In genomic region chr4:40703710-40704275, GRCm38 (mm10) we compare ENCODE assay signal across 7 mouse cellular contexts. TPM values are rescaled to one million over a fixed set of nuclear protein-coding genes. Genes with fewer than 3 reads are reported as not detected.
A peak's percentile ranks its signal among the peaks of the same experiment; 100 is the strongest.
DNase-seq lines count a peak whose midpoint lies in the region; ATAC-seq lines count a peak whose summit lies in the region.

No protein-coding gene starts in this region.

- no peak for ATAC-seq in megakaryocyte, adult 5-6 weeks (ENCODE audit: poor library complexity, severe bottlenecking)
- ATAC-seq in hindbrain, embryonic 15.5 days (ENCODE audit: low FRiP score, low read depth): no peak
- ATAC-seq in midbrain, embryonic 15.5 days (replicated peaks): no peak

- peaks cover 10% of the 10 kb centered on the region for H3K36me3 ChIP-seq in megakaryocyte, embryonic 14.5 days (replicated peaks; ENCODE audit: low read length)
- H3K36me3 ChIP-seq in embryonic facial prominence, embryonic 10.5 days (replicated peaks): no peaks in the 10 kb centered on the region
- H3K36me3 ChIP-seq in hindbrain, embryonic 15.5 days: no peaks in the 10 kb centered on the region
- no peaks in the 10 kb centered on the region for H3K36me3 ChIP-seq in midbrain, embryonic 15.5 days (replicated peaks)

- H3K27ac ChIP-seq in embryonic facial prominence, embryonic 10.5 days (replicated peaks): peak overlapping the region; percentile 91
- H3K27ac ChIP-seq in hindbrain, embryonic 15.5 days (replicated peaks): peak overlapping the region; percentile 98
- H3K27ac ChIP-seq in midbrain, embryonic 15.5 days: peak overlapping the region; percentile 98

- H3K4me1 ChIP-seq in megakaryocyte, embryonic 14.5 days: peaks cover 40% of the 10 kb centered on the region
- H3K4me1 ChIP-seq in embryonic facial prominence, embryonic 10.5 days: peaks cover 22% of the 10 kb centered on the region
- peaks cover 25% of the 10 kb centered on the region for H3K4me1 ChIP-seq in hindbrain, embryonic 15.5 days (replicated peaks)
- H3K4me1 ChIP-seq in midbrain, embryonic 15.5 days: peaks cover 30% of the 10 kb centered on the region

- H3K4me2 ChIP-seq in hindbrain, embryonic 15.5 days: peak overlapping the region; percentile 66
- H3K4me2 ChIP-seq in midbrain, embryonic 15.5 days: peak overlapping the region; percentile 82

- 39% methylated on average over 9 of the region's 9 CpGs for WGBS in embryonic facial prominence, embryonic 10.5 days
- WGBS in hindbrain, embryonic 15.5 days: 16% methylated on average over 9 of the region's 9 CpGs
- 16% methylated on average over 9 of the region's 9 CpGs for WGBS in midbrain, embryonic 15.5 days

- H3K27me3 ChIP-seq in megakaryocyte, embryonic 14.5 days (replicated peaks): no peaks in the 10 kb centered on the region
- H3K27me3 ChIP-seq in embryonic facial prominence, embryonic 10.5 days (replicated peaks; ENCODE audit: low read depth, poor library complexity, severe bottlenecking): no peaks in the 10 kb centered on the region
- H3K27me3 ChIP-seq in hindbrain, embryonic 15.5 days: no peaks in the 10 kb centered on the region
- H3K27me3 ChIP-seq in midbrain, embryonic 15.5 days (replicated peaks): no peaks in the 10 kb centered on the region

- DNase-seq in embryonic facial prominence, embryonic 10.5 days (ENCODE audit: low spot score): no peak
- DNase-seq in adipocyte (ENCODE audit: low spot score): no peak
- DNase-seq in ovary, adult 18-20 months (ENCODE audit: low spot score): no peak

- peak overlapping the region; percentile 61 for H3K9ac ChIP-seq in hindbrain, embryonic 15.5 days
- peak overlapping the region; percentile 70 for H3K9ac ChIP-seq in midbrain, embryonic 15.5 days

- peak overlapping the region; percentile 97 for H3K4me3 ChIP-seq in megakaryocyte, embryonic 14.5 days (replicated peaks)
- H3K4me3 ChIP-seq in embryonic facial prominence, embryonic 10.5 days: peak overlapping the region; percentile 63
- peak overlapping the region; percentile 65 for H3K4me3 ChIP-seq in hindbrain, embryonic 15.5 days
- peak overlapping the region; percentile 62 for H3K4me3 ChIP-seq in midbrain, embryonic 15.5 days

- H3K9me3 ChIP-seq in megakaryocyte, embryonic 14.5 days: no peaks in the 10 kb centered on the region
- H3K9me3 ChIP-seq in embryonic facial prominence, embryonic 10.5 days: no peaks in the 10 kb centered on the region
- H3K9me3 ChIP-seq in hindbrain, embryonic 15.5 days: no peaks in the 10 kb centered on the region
- H3K9me3 ChIP-seq in midbrain, embryonic 15.5 days: no peaks in the 10 kb centered on the region

RNA-seq across cellular contexts. Expression of gene Aptx, which starts 0.8 kb away (rescaled TPM):
- polyA plus RNA-seq in megakaryocyte, embryonic 14.5 days (2012; ENCODE audit: insufficient read depth, low replicate concordance): 7.4 TPM in 1 of 2 replicates, not detected in the other
- total RNA-seq in megakaryocyte, adult 5-6 weeks (2015): 10.3 and 10.4 TPM in 2 replicates
- total RNA-seq in megakaryocyte, adult 5-6 weeks (2017): 10.3 and 13.7 TPM in 2 replicates
- polyA plus RNA-seq in embryonic facial prominence, embryonic 10.5 days (2016; fragmentation: Nextera tagmentation; extraction: Ambion mirVana): 35.0 and 35.1 TPM in 2 replicates
- 44.4 and 45.9 TPM in 2 replicates for polyA plus RNA-seq in hindbrain, embryonic 15.5 days (2015; fragmentation: Nextera tagmentation; extraction: Ambion mirVana)
- polyA plus RNA-seq in midbrain, embryonic 15.5 days (2015; fragmentation: Nextera tagmentation; extraction: Ambion mirVana): 48.2 and 50.8 TPM in 2 replicates

RNA-seq across cellular contexts. Expression of gene Dnaja1, which starts 18.2 kb away (rescaled TPM):
- 0.81 and 43.5 TPM in 2 replicates for polyA plus RNA-seq in megakaryocyte, embryonic 14.5 days (2012; ENCODE audit: insufficient read depth, low replicate concordance)
- 85.6 and 91.8 TPM in 2 replicates for total RNA-seq in megakaryocyte, adult 5-6 weeks (2015)
- total RNA-seq in megakaryocyte, adult 5-6 weeks (2017): 209 and 223 TPM in 2 replicates
- polyA plus RNA-seq in embryonic facial prominence, embryonic 10.5 days (2016; fragmentation: Nextera tagmentation; extraction: Ambion mirVana): 608 and 633 TPM in 2 replicates
- 639 and 670 TPM in 2 replicates for polyA plus RNA-seq in hindbrain, embryonic 15.5 days (2015; fragmentation: Nextera tagmentation; extraction: Ambion mirVana)
- polyA plus RNA-seq in midbrain, embryonic 15.5 days (2015; fragmentation: Nextera tagmentation; extraction: Ambion mirVana): 628 and 666 TPM in 2 replicates

RNA-seq across cellular contexts. Expression of gene Smu1, which starts 53.9 kb away (rescaled TPM):
- polyA plus RNA-seq in megakaryocyte, embryonic 14.5 days (2012; ENCODE audit: insufficient read depth, low replicate concordance): 8.3 TPM in 1 of 2 replicates, not detected in the other
- 56.4 and 66.7 TPM in 2 replicates for total RNA-seq in megakaryocyte, adult 5-6 weeks (2015)
- 94.9 and 100 TPM in 2 replicates for total RNA-seq in megakaryocyte, adult 5-6 weeks (2017)
- polyA plus RNA-seq in embryonic facial prominence, embryonic 10.5 days (2016; fragmentation: Nextera tagmentation; extraction: Ambion mirVana): 190 and 192 TPM in 2 replicates
- polyA plus RNA-seq in hindbrain, embryonic 15.5 days (2015; fragmentation: Nextera tagmentation; extraction: Ambion mirVana): 113 and 121 TPM in 2 replicates
- 118 and 120 TPM in 2 replicates for polyA plus RNA-seq in midbrain, embryonic 15.5 days (2015; fragmentation: Nextera tagmentation; extraction: Ambion mirVana)

Comparison
In these comparisons a context has a peak if more than half of its experiments do, and no peak if none do; other contexts are left out.
1. RNA of gene Dnaja1, which starts 18.2 kb away (polyA plus RNA-seq): 628 to 666 TPM in midbrain, embryonic 15.5 days, 639 to 670 TPM in hindbrain, embryonic 15.5 days and 608 to 633 TPM in embryonic facial prominence, embryonic 10.5 days; 0.81 to 43.5 TPM in megakaryocyte, embryonic 14.5 days; every median in the first group is over 10 times any median in the second.
2. RNA of gene Smu1, which starts 53.9 kb away (polyA plus RNA-seq): 190 to 192 TPM in embryonic facial prominence, embryonic 10.5 days, 118 to 120 TPM in midbrain, embryonic 15.5 days and 113 to 121 TPM in hindbrain, embryonic 15.5 days; 8.3 TPM in megakaryocyte, embryonic 14.5 days; every median in the first group is over 10 times any median in the second.
3. Peak in every context shown above with its lines, with median percentiles within 50 percentile points of each other: H3K4me3 ChIP-seq and H3K27ac ChIP-seq.